Mouse (Mus musculus) E14TG2a.4 (cell line): ENCODE results near the gene Cdh6.

Experiments
- H3K27me3 ChIP-seq: 2 replicates; pipeline ENCODE4 v1.6.1; 2014; ENCODE audit warnings: low read length, control low read depth; ENCODE audit not compliant: insufficient read depth
- H3K36me3 ChIP-seq: 2 replicates; pipeline ENCODE4 v1.6.1; 2014; ENCODE audit warnings: low read length, control low read depth; ENCODE audit not compliant: insufficient read depth
- H3K4me1 ChIP-seq: replicated peaks from 2 replicates; pipeline ENCODE4 v1.6.1; 2014; ENCODE audit warnings: low read depth, low read length, control low read depth
- H3K4me3 ChIP-seq: replicated peaks from 2 replicates; pipeline ENCODE4 v1.5.1; 2014; ENCODE audit warnings: mild to moderate bottlenecking, low read length
- H3K9me3 ChIP-seq: 2 replicates; pipeline ENCODE4 v1.6.1; 2014; ENCODE audit warnings: low read length, control low read depth
- CTCF ChIP-seq: conservative IDR thresholded peaks from 2 replicates; pipeline ENCODE4 v1.5.1; 2014; ENCODE audit warnings: low read length
- NANOG ChIP-seq: IDR thresholded peaks from 2 replicates; pipeline ENCODE4 v1.6.1; 2014; ENCODE audit warnings: borderline replicate concordance, low read length, mixed read lengths
- POU5F1 ChIP-seq: IDR thresholded peaks from 2 replicates; pipeline ENCODE4 v1.6.1; 2014; ENCODE audit warnings: low read length, borderline replicate concordance

Cdh6 gene

GRCm38 (mm10) chr15:13088504-13089058, 84.9 kb downstream of the Cdh6 start:
- Histone ChIP-seq H3K9me3 (no peaks in the 10 kb centered on the region), H3K27me3 (0 out of 2 replicates have a peak, but pooled peaks cover 11% of the 10 kb centered on the region), H3K36me3 (no peaks in the 10 kb centered on the region), H3K4me3 (no peak overlapping the region), H3K4me1 (peaks cover 19% of the 10 kb centered on the region)
- TF ChIP-seq POU5F1 (no peak), CTCF (peak; percentile 95), NANOG (no peak)

DNA sequence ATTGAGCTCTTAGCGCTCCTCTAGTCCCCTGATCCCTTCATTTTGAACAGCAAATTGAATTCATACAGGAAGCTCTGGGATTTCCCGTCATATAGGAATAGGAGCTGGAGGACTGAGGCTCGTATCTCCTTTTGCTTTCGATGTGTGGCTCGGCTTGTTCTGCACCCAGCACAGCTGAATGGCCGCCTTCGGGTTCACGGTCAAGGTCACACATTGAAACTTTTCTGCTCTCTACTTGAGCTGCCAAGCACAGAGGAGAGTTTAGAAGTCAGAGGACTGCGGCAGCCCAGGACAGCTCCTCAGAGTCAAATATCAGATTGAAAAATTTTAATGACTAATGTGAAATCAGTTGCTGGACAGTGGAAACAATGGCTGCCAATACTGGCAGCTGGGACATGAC, 88.7 kb downstream of the Cdh6 start:
- no peak overlapping the region for H3K4me3 ChIP-seq
- TF ChIP-seq CTCF (no peak), NANOG (no peak), POU5F1 (no peak)

GRCm38 (mm10) chr15:13076908-13077669, 96.4 kb downstream of the Cdh6 start:
- Histone ChIP-seq H3K4me3 (no peak overlapping the region), H3K27me3 (no peaks in the 10 kb centered on the region; the same call in 1 of the 2 replicates), H3K36me3 (no peaks in the 10 kb centered on the region), H3K9me3 (no peaks in the 10 kb centered on the region), H3K4me1 (no peaks in the 10 kb centered on the region)
- TF ChIP-seq POU5F1 (no peak), NANOG (no peak), CTCF (no peak)

More for the DNA sequence above, 88.7 kb downstream of the Cdh6 start:
- Histone ChIP-seq H3K36me3 (no peaks in the 10 kb centered on the region), H3K27me3 (0 out of 2 replicates have a peak, but pooled peaks cover 4% of the 10 kb centered on the region), H3K4me1 (peaks cover 15% of the 10 kb centered on the region), H3K9me3 (no peaks in the 10 kb centered on the region)

DNA sequence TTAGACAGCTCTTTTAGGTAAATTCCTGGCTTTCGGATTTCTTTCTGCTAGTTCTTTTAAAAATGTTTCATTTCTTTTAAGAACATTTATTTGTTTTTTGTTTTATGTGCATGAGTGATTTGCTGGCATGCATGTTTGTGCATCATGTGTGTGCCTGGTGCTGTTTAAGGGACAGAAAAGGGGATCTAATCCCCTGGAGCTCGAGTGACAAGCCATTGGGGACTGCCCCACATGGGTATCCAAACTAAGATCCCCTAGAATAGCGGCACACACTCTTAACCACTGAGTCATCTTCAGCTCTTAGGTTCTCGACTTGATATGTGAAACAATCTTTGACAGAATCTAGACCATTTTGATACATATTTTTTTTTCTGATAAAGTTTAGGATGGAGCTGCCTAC, 99.4 kb downstream of the Cdh6 start:
- Histone ChIP-seq H3K27me3 (no peaks in the 10 kb centered on the region; the same call in 1 of the 2 replicates), H3K4me1 (no peaks in the 10 kb centered on the region), H3K36me3 (no peaks in the 10 kb centered on the region), H3K9me3 (no peaks in the 10 kb centered on the region), H3K4me3 (no peak overlapping the region)
- no peak for TF ChIP-seq POU5F1
- TF ChIP-seq NANOG, result no peak
- TF ChIP-seq CTCF, result no peak

DNA sequence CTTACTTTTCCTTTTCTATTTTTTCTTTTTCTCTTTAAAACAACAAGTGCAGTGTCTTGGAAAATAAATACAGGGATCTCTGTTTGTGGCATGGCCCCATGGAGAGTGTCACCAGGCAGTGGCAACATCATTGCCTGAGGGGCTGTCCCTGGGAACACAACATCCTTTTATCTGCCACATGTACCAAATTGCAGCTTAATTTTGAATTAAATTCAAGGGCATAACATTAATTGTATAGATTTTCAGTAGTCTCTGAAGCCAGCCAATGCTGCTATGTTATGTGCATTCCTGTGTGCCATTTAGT, 105.3 kb downstream of the Cdh6 start:
- no peak overlapping the region for H3K4me3 ChIP-seq
- no peaks in the 10 kb centered on the region for H3K4me1 ChIP-seq
- TF ChIP-seq CTCF, result no peak
- TF ChIP-seq POU5F1, result no peak
- no peak for TF ChIP-seq NANOG
- no peaks in the 10 kb centered on the region for H3K27me3 ChIP-seq
- H3K36me3 ChIP-seq, result no peaks in the 10 kb centered on the region
- no peaks in the 10 kb centered on the region for H3K9me3 ChIP-seq

DNA sequence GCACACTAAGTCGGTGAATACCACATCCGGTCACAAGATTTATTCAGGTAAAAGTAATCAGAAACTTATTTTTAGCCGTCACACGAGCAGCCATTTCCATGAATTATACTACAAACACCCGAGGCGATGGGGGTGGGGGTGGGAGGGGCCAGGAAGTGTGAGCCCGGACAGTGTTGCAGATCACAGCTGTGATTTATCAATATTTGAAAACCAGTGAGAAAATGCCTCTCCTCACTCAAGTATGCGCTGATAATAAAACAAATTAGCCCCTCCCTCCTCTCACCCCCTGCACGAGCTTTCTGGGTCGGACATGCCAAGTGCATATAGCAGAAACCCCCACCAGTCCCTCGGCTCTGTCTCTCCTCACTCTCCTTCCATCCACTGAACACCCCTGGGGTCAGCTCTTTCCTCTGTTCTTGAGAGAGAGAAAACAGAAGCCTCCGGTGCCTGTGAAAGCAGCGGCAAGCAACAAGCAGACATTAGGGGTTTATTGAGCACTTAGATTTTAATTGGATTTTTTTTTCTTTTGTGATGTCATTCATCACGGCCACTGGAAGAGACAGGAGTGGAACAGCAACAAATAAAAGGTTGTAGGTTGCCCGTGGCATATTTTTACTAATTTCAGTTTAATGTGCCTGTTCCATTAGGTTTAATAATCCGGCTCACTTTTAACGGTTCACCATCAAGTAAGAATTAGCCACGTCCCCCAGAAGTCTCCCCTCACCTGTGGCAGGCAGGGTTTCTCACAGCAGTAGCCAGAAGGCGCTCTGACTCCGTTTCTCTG, 105.9 kb downstream of the Cdh6 start:
- Histone ChIP-seq H3K27me3 (no peaks in the 10 kb centered on the region), H3K4me3 (no peak overlapping the region), H3K9me3 (no peaks in the 10 kb centered on the region), H3K36me3 (no peaks in the 10 kb centered on the region), H3K4me1 (no peaks in the 10 kb centered on the region)
- no peak for TF ChIP-seq NANOG
- TF ChIP-seq CTCF, result no peak
- no peak for TF ChIP-seq POU5F1

- Histone ChIP-seq H3K9me3 (no peaks in the 10 kb centered on the region), H3K4me3 (no peak overlapping the region), H3K4me1 (no peaks in the 10 kb centered on the region), H3K27me3 (no peaks in the 10 kb centered on the region), H3K36me3 (no peaks in the 10 kb centered on the region)
- TF ChIP-seq CTCF, result no peak
- no peak for TF ChIP-seq NANOG
- TF ChIP-seq POU5F1, result no peak
Observed at GRCm38 (mm10) chr15:13066765-13067164, 106.7 kb downstream of the Cdh6 start.

- no peak for TF ChIP-seq CTCF
- no peaks in the 10 kb centered on the region for H3K36me3 ChIP-seq
- no peaks in the 10 kb centered on the region for H3K27me3 ChIP-seq
- H3K4me1 ChIP-seq, result no peaks in the 10 kb centered on the region
- no peaks in the 10 kb centered on the region for H3K9me3 ChIP-seq
- H3K4me3 ChIP-seq, result no peak overlapping the region
Observed at GRCm38 (mm10) chr15:13063633-13064032, 109.8 kb downstream of the Cdh6 start.
